ENCODE assay signal across 16 mouse cellular contexts in the genomic region with DNA sequence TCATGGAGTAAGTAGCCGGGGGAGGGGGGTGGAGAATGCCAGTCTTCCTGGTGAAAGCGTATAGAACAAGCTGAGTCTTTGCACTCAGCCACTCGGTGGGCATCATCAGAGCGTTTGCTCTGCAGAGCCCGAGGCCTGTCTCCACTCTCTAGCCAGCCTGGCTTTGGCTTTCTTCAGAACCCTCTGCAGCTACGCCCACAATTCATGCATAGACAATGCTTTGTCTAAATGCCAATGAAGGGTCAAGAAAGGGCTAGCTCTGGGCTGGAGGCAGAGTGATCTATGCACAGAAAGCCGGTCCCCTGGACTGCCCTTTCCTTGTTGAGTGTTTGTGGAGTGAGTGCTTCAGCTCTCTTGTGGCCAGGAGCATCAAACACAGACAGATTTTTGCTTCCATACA. TPM values are rescaled to one million over a fixed set of nuclear protein-coding genes. Genes with fewer than 3 reads are reported as not detected.
DNase-seq lines count a peak whose midpoint lies in the region; ATAC-seq and TF ChIP-seq lines count a peak whose summit lies in the region.
"Had no signal": no experiment of that assay in that cellular context is flagged by ENCODE, and none has a peak within 500 bp of the region (broad histone marks: within the 10 kb centered on the region; RNA-seq: fewer than 3 reads in every experiment).

No protein-coding gene starts in this region.

- no peak for TF ChIP-seq CTCF in kidney, adult 2 months (conservative IDR thresholded peaks at IDR 0.05; ENCODE audit: insufficient read depth, insufficient read length, low read depth, low read length)

- peak; percentile 28 for DNase-seq in kidney, adult 2 months
- DNase-seq in kidney, postnatal 10 days, result no peak
- peak; percentile 80 for DNase-seq in R1 (ENCODE audit: low read depth, low spot score)
- DNase-seq in neural tube, embryonic 11.5 days (ENCODE audit: low spot score), result peak; percentile 25
- DNase-seq in ovary, postnatal 14 days (ENCODE audit: low spot score), result no peak
- DNase-seq in spleen, postnatal 4 days (ENCODE audit: low spot score in 2 of 2), result no peak
- DNase-seq: heart, adult 2 months; liver, postnatal 0 days; right cerebral cortex, adult 18-20 months; thymus, postnatal 25 days had no signal

- peaks cover 33% of the 10 kb centered on the region; the same call in 1 of the 2 replicates for H3K4me1 ChIP-seq in kidney, adult 2 months (ENCODE audit: control insufficient read depth, insufficient read depth, low read length)
- peaks cover 20% of the 10 kb centered on the region for H3K4me1 ChIP-seq in hindbrain, embryonic 13.5 days (replicated peaks)
- H3K4me1 ChIP-seq in neural tube, embryonic 11.5 days (ENCODE audit: control insufficient read depth, insufficient read depth, low read length), result peaks cover 10% of the 10 kb centered on the region; the same call in 1 of the 2 replicates

- H3K4me2 ChIP-seq in hindbrain, embryonic 13.5 days, result no peak overlapping the region
- H3K4me2 ChIP-seq in neural tube, embryonic 11.5 days (ENCODE audit: low read depth), result no peak overlapping the region
- H3K4me2 ChIP-seq: hindbrain, embryonic 15.5 days; midbrain, embryonic 12.5 days had no signal

- TF ChIP-seq POLR2A in kidney, adult 2 months (IDR thresholded peaks at IDR 0.05; ENCODE audit: low read depth, low read length), result no peak

- H3K9ac ChIP-seq in hindbrain, embryonic 13.5 days, result no peak overlapping the region
- no peak overlapping the region for H3K9ac ChIP-seq in neural tube, embryonic 11.5 days (ENCODE audit: low read length)
- H3K9ac ChIP-seq: hindbrain, embryonic 15.5 days; liver, postnatal 0 days; midbrain, embryonic 12.5 days had no signal

- peak; percentile 47; the same call in 1 of the 2 replicates for ATAC-seq in hindbrain, embryonic 13.5 days (ENCODE audit: low FRiP score)
- peak; percentile 35; the same call in 1 of the 2 replicates for ATAC-seq in neural tube, embryonic 11.5 days (ENCODE audit: insufficient read depth, low FRiP score, low TSS enrichment)
- ATAC-seq in monocyte, adult 5-6 weeks (replicated peaks; ENCODE audit: insufficient number of reproducible peaks, low FRiP score, low TSS enrichment, poor library complexity, severe bottlenecking), result no peak
- ATAC-seq: liver, postnatal 0 days had no signal

- H3K4me3 ChIP-seq in kidney, adult 2 months (ENCODE audit: insufficient read depth, low read depth, low read length), result no peak overlapping the region
- H3K4me3 ChIP-seq in hindbrain, embryonic 13.5 days, result no peak overlapping the region
- no peak overlapping the region for H3K4me3 ChIP-seq in neural tube, embryonic 11.5 days (ENCODE audit: low read depth, low read length)
- H3K4me3 ChIP-seq: heart, adult 2 months; hindbrain, embryonic 15.5 days; limb, embryonic 10.5 days; midbrain, embryonic 12.5 days had no signal

- no peaks in the 10 kb centered on the region for H3K36me3 ChIP-seq in kidney, adult 2 months (ENCODE audit: control insufficient read depth, insufficient read depth, low read length)
- H3K36me3 ChIP-seq in hindbrain, embryonic 13.5 days, result no peaks in the 10 kb centered on the region
- no peaks in the 10 kb centered on the region for H3K36me3 ChIP-seq in neural tube, embryonic 11.5 days (ENCODE audit: control insufficient read depth, insufficient read depth, low read length)
- H3K36me3 ChIP-seq: hindbrain, embryonic 15.5 days; limb, embryonic 10.5 days; midbrain, embryonic 12.5 days had no signal

- 32% methylated on average over 7 of the region's 7 CpGs for WGBS in kidney, adult 2 months
- 29% methylated on average over 7 of the region's 7 CpGs for WGBS in hindbrain, embryonic 13.5 days
- WGBS in neural tube, embryonic 11.5 days, result 41% methylated on average over 7 of the region's 7 CpGs

- peak overlapping the region; percentile 81 for H3K27ac ChIP-seq in kidney, adult 2 months (ENCODE audit: insufficient read depth, low read depth, low read length)
- no peak overlapping the region; the same call in 1 of the 2 replicates for H3K27ac ChIP-seq in hindbrain, embryonic 13.5 days
- H3K27ac ChIP-seq in neural tube, embryonic 11.5 days (ENCODE audit: low read depth, low read length), result no peak overlapping the region
- H3K27ac ChIP-seq: heart, adult 2 months; hindbrain, embryonic 15.5 days; midbrain, embryonic 12.5 days had no signal

- H3K9me3 ChIP-seq in hindbrain, embryonic 13.5 days, result no peaks in the 10 kb centered on the region
- H3K9me3 ChIP-seq in neural tube, embryonic 11.5 days (ENCODE audit: control insufficient read depth, low read length), result no peaks in the 10 kb centered on the region
- H3K9me3 ChIP-seq: hindbrain, embryonic 15.5 days; limb, embryonic 10.5 days; midbrain, embryonic 12.5 days had no signal

- H3K27me3 ChIP-seq in kidney, adult 2 months (replicated peaks; ENCODE audit: control insufficient read depth, insufficient read depth, low read length), result no peaks in the 10 kb centered on the region
- no peaks in the 10 kb centered on the region for H3K27me3 ChIP-seq in hindbrain, embryonic 13.5 days
- no peaks in the 10 kb centered on the region for H3K27me3 ChIP-seq in neural tube, embryonic 11.5 days (ENCODE audit: control insufficient read depth, insufficient read depth, low read length)
- H3K27me3 ChIP-seq: CH12.LX; hindbrain, embryonic 15.5 days; midbrain, embryonic 12.5 days had no signal

RNA-seq across cellular contexts. Expression of gene Retreg1, which starts 34.8 kb away (rescaled TPM):
- 32.1 and 36.0 TPM in 2 replicates for polyA plus RNA-seq in kidney, adult 2 months (2012; rRNA removed)
- polyA plus RNA-seq in hindbrain, embryonic 13.5 days (2015; fragmentation: Nextera tagmentation; extraction: Ambion mirVana), result 7.7 and 9.7 TPM in 2 replicates
- 5.6 TPM in 2 replicates for polyA plus RNA-seq in neural tube, embryonic 11.5 days (2014; fragmentation: Nextera tagmentation; extraction: Ambion mirVana)
- total RNA-seq in monocyte, adult 5-6 weeks (2017), result 90.8 to 132 TPM (median 114 TPM) in 3 replicates

Comparison
In these comparisons a context has a peak if more than half of its experiments do, and no peak if none do; other contexts are left out.
1. DNase-seq: peak in kidney, adult 2 months (single experiment), R1 (single experiment) and neural tube, embryonic 11.5 days (single experiment); none in kidney, postnatal 10 days (single experiment), ovary, postnatal 14 days (single experiment) and spleen, postnatal 4 days (0 of 2).